Mouse (Mus musculus): ENCODE measurements around the gene Olfr685. TPM values are rescaled to one million over a fixed set of nuclear protein-coding genes. Genes with fewer than 3 reads are reported as not detected.

The Olfr685 gene
- polyA plus RNA-seq, 1 experiment, result not detected

DNA sequence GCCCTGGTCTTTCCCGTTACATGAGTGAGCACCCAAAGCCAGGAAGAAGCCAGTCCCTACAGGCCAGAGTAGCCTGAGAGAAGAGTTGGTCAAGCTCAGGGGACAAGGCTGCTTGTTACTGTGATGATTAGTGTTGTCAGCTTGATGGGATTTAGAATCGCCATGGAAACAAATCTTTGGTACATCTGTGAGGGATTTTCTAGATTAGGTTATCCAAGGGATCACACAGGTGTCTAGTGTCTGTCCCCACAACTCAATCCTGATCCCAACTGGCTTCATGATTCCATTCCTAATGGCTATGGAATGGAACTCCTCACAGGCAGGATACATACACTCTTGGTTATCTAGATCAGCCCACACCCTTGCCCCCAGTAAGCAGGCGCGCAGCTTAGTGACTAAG, 32.5 kb upstream of the Olfr685 start:
- H3K79me2 ChIP-seq (ENCODE audit: control insufficient read depth, insufficient read depth), result no peaks in the 10 kb centered on the region
- no peak for TF ChIP-seq E2F4 (IDR thresholded peaks at IDR 0.05; ENCODE audit: insufficient read depth)
- TF ChIP-seq POLR2AphosphoS2 (IDR thresholded peaks at IDR 0.05; ENCODE audit: insufficient read length, low read depth), result no peak
- TF ChIP-seq POLR2A (IDR thresholded peaks at IDR 0.05; ENCODE audit: insufficient read length, low read depth), result no peak
- no peak for TF ChIP-seq MYOG (IDR thresholded peaks at IDR 0.05; ENCODE audit: control insufficient read depth in 1 of 3, insufficient read depth in 1 of 3, insufficient read length in 2 of 3, low read depth in 2 of 3)
- TF ChIP-seq TCF3 (IDR thresholded peaks at IDR 0.05; ENCODE audit: insufficient read length, low read depth), result no peak
- no peak for TF ChIP-seq USF1 (IDR thresholded peaks at IDR 0.05; ENCODE audit: low read depth)
- no peak for TF ChIP-seq SRF (IDR thresholded peaks at IDR 0.05; ENCODE audit: control insufficient read depth, insufficient read length, low read depth)
- no peak for TF ChIP-seq MAX (IDR thresholded peaks at IDR 0.05; ENCODE audit: low read depth)
- H3K4me2 ChIP-seq (ENCODE audit: low read depth), result no peak overlapping the region
- H3K4me3 ChIP-seq, result no peak overlapping the region
- H3K36me3 ChIP-seq (ENCODE audit: control insufficient read depth, insufficient read depth), result no peaks in the 10 kb centered on the region
- no peaks in the 10 kb centered on the region for H3K27me3 ChIP-seq (ENCODE audit: control insufficient read depth, insufficient read depth, insufficient read length)
- no peak overlapping the region for H3ac ChIP-seq (ENCODE audit: control insufficient read depth, insufficient read length)

DNA sequence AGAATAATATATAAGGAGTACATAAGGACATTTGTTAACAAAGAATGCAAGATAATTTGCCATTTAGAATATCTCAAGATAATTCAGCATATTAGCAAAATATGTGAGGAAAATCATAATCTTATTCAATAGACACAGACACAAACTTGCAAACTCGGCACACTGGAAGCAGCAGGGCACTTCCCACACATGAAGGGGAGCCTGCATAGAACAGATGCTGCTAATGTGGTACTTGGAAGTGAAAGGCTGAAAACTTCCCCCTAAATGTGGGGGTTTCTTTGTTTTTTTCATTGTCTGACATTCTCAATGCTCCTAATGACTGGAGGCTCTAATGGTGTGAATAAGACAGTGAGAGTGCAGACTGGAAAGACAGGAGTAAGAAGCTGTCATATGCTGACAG, 28.9 kb upstream of the Olfr685 start:
- Histone ChIP-seq H3ac (ENCODE audit: control insufficient read depth, insufficient read length) (no peak overlapping the region), H3K79me2 (ENCODE audit: control insufficient read depth, insufficient read depth) (no peaks in the 10 kb centered on the region), H3K4me2 (ENCODE audit: low read depth) (no peak overlapping the region), H3K27me3 (ENCODE audit: control insufficient read depth, insufficient read depth, insufficient read length) (no peaks in the 10 kb centered on the region), H3K4me3 (no peak overlapping the region), H3K36me3 (ENCODE audit: control insufficient read depth, insufficient read depth) (no peaks in the 10 kb centered on the region)
- TF ChIP-seq MYOG (IDR thresholded peaks at IDR 0.05; ENCODE audit: control insufficient read depth in 1 of 3, insufficient read depth in 1 of 3, insufficient read length in 2 of 3, low read depth in 2 of 3), result no peak
- TF ChIP-seq MYOD1 (IDR thresholded peaks at IDR 0.05; ENCODE audit: control insufficient read depth in 1 of 3, insufficient read length in 2 of 3, low read depth in 2 of 3), result no peak
- TF ChIP-seq REST (IDR thresholded peaks at IDR 0.05; ENCODE audit: insufficient read depth, insufficient read length), result no peak
- TF ChIP-seq POLR2AphosphoS2 (IDR thresholded peaks at IDR 0.05; ENCODE audit: insufficient read length, low read depth), result no peak
- TF ChIP-seq POLR2A (IDR thresholded peaks at IDR 0.05; ENCODE audit: insufficient read length, low read depth), result no peak
- no peak for TF ChIP-seq TCF3 (IDR thresholded peaks at IDR 0.05; ENCODE audit: insufficient read length, low read depth)
- no peak for TF ChIP-seq USF1 (IDR thresholded peaks at IDR 0.05; ENCODE audit: low read depth)
- TF ChIP-seq CEBPB (IDR thresholded peaks at IDR 0.05; ENCODE audit: insufficient read depth, poor library complexity, severe bottlenecking), result no peak
- no peak for TF ChIP-seq E2F4 (IDR thresholded peaks at IDR 0.05; ENCODE audit: insufficient read depth)
- no peak for TF ChIP-seq SRF (IDR thresholded peaks at IDR 0.05; ENCODE audit: control insufficient read depth, insufficient read length, low read depth)
- TF ChIP-seq MAX (IDR thresholded peaks at IDR 0.05; ENCODE audit: low read depth), result no peak
- no peak for TF ChIP-seq TCF12 (IDR thresholded peaks at IDR 0.05; ENCODE audit: insufficient read depth, poor library complexity, severe bottlenecking)

DNA sequence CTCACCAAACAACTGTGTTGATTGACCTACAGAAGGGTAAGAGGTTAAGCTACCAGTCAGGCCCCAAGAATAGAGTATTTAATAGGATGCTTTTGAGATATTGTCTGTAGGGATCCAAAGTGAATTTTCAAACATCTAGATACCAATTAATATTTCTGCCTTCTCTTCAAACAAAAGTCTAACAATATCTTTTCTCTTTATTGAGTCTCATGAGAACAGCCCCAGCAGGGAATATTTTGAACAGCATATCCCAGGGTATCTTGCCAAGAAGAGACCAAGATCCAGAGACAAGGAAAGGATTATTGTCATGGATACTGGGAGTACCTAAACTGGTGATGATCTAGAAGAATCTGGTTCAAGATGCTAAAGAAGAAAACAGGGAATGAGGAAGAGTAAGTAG, 21.6 kb upstream of the Olfr685 start, which contains the start of gene Olfr686:
Olfr686 (minus strand) TSS at position 101 of the 400 bp plus-strand sequence.
- Histone ChIP-seq H3K27me3 (ENCODE audit: control insufficient read depth, insufficient read depth, insufficient read length) (no peaks in the 10 kb centered on the region), H3K79me2 (ENCODE audit: control insufficient read depth, insufficient read depth) (no peaks in the 10 kb centered on the region)
- TF ChIP-seq TCF3 (IDR thresholded peaks at IDR 0.05; ENCODE audit: insufficient read length, low read depth) (no peak), CEBPB (IDR thresholded peaks at IDR 0.05; ENCODE audit: insufficient read depth, poor library complexity, severe bottlenecking) (no peak)

DNA sequence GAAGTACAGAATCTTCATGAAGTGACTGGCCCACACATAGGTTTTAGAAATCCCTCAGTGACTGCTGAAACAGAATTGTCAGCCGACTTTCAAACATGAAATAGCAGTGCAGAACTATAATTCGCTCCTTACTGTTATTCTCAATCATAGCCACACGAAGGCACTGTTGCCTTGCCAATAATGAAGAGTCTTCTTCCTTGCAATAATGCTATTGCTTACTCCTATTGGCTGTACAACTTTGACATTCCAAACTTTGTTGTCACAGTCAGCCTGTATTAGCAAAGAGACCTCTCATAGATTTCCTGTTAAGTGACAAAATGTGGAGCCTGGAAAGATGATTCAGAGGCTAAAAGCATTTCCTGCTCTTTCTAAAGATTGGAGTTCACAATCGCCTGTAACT, 15.0 kb downstream of the Olfr685 start:
- Histone ChIP-seq H3K36me3 (ENCODE audit: control insufficient read depth, insufficient read depth) (no peaks in the 10 kb centered on the region), H3K4me3 (no peak overlapping the region), H3K4me2 (ENCODE audit: low read depth) (no peak overlapping the region), H3K27me3 (ENCODE audit: control insufficient read depth, insufficient read depth, insufficient read length) (no peaks in the 10 kb centered on the region), H3K79me2 (ENCODE audit: control insufficient read depth, insufficient read depth) (no peaks in the 10 kb centered on the region), H3ac (ENCODE audit: control insufficient read depth, insufficient read length) (no peak overlapping the region)
- no peak for TF ChIP-seq CEBPB (IDR thresholded peaks at IDR 0.05; ENCODE audit: insufficient read depth, poor library complexity, severe bottlenecking)
- TF ChIP-seq USF1 (IDR thresholded peaks at IDR 0.05; ENCODE audit: low read depth), result no peak
- TF ChIP-seq TCF3 (IDR thresholded peaks at IDR 0.05; ENCODE audit: insufficient read length, low read depth), result no peak
- no peak for TF ChIP-seq TCF12 (IDR thresholded peaks at IDR 0.05; ENCODE audit: insufficient read depth, poor library complexity, severe bottlenecking)
- TF ChIP-seq SRF (IDR thresholded peaks at IDR 0.05; ENCODE audit: control insufficient read depth, insufficient read length, low read depth), result no peak
- TF ChIP-seq MYOD1 (IDR thresholded peaks at IDR 0.05; ENCODE audit: control insufficient read depth in 1 of 3, insufficient read length in 2 of 3, low read depth in 2 of 3), result no peak

More for the DNA sequence above, 21.6 kb upstream of the Olfr685 start, which contains the start of gene Olfr686:
- Histone ChIP-seq H3K36me3 (ENCODE audit: control insufficient read depth, insufficient read depth) (no peaks in the 10 kb centered on the region), H3K4me2 (ENCODE audit: low read depth) (no peak within 1 kb of the TSS), H3K4me3 (no peak within 1 kb of the TSS), H3ac (ENCODE audit: control insufficient read depth, insufficient read length) (no peak within 1 kb of the TSS)

DNA sequence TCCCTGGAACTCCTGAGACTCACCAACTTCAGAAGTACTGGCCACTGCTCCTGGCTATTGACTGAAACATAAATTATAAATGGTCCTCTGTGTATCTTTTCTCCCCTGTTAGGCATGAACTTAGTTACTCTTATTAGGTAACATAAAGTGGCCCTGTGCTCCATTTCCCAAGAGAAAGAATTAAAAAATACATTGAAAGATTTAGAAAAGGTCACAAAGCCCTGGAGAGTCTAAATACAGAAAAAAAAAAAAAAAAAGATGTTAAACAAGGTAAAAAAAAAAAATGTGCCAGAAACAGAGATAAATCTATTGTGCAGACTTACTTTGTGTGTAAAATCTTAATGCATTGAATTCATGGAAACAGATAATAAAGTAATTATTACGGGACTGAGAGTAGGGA, 22.3 kb downstream of the Olfr685 start, which contains the start of gene Olfr684:
Olfr684 (minus strand) TSS at position 101 of the 400 bp plus-strand sequence.
- Histone ChIP-seq H3K36me3 (ENCODE audit: control insufficient read depth, insufficient read depth) (no peaks in the 10 kb centered on the region), H3ac (ENCODE audit: control insufficient read depth, insufficient read length) (no peak within 1 kb of the TSS), H3K27me3 (ENCODE audit: control insufficient read depth, insufficient read depth, insufficient read length) (no peaks in the 10 kb centered on the region), H3K79me2 (ENCODE audit: control insufficient read depth, insufficient read depth) (no peaks in the 10 kb centered on the region), H3K4me2 (ENCODE audit: low read depth) (no peak within 1 kb of the TSS), H3K4me3 (no peak within 1 kb of the TSS)
- TF ChIP-seq MYOD1 (IDR thresholded peaks at IDR 0.05; ENCODE audit: control insufficient read depth in 1 of 3, insufficient read length in 2 of 3, low read depth in 2 of 3) (no peak), TCF12 (IDR thresholded peaks at IDR 0.05; ENCODE audit: insufficient read depth, poor library complexity, severe bottlenecking) (no peak), MYOG (IDR thresholded peaks at IDR 0.05; ENCODE audit: control insufficient read depth in 1 of 3, insufficient read depth in 1 of 3, insufficient read length in 2 of 3, low read depth in 2 of 3) (no peak), E2F4 (IDR thresholded peaks at IDR 0.05; ENCODE audit: insufficient read depth) (no peak), TCF3 (IDR thresholded peaks at IDR 0.05; ENCODE audit: insufficient read length, low read depth) (no peak), POLR2A (IDR thresholded peaks at IDR 0.05; ENCODE audit: insufficient read length, low read depth) (no peak), USF1 (IDR thresholded peaks at IDR 0.05; ENCODE audit: low read depth) (no peak), SRF (IDR thresholded peaks at IDR 0.05; ENCODE audit: control insufficient read depth, insufficient read length, low read depth) (no peak), MAX (IDR thresholded peaks at IDR 0.05; ENCODE audit: low read depth) (no peak), CEBPB (IDR thresholded peaks at IDR 0.05; ENCODE audit: insufficient read depth, poor library complexity, severe bottlenecking) (no peak), POLR2AphosphoS2 (IDR thresholded peaks at IDR 0.05; ENCODE audit: insufficient read length, low read depth) (no peak)
